Mouse (Mus musculus): ENCODE data around the gene Vmn1r189. TPM values are rescaled to one million over a fixed set of nuclear protein-coding genes. Genes with fewer than 3 reads are reported as not detected.

The Vmn1r189 gene
- not detected in 2 replicates for polyA plus RNA-seq (2012)

GRCm38 (mm10) chr13:22105724-22106123 lies at the start of gene Vmn1r189:
Gene Vmn1r189 (minus strand): TSS chr13:22105824.

GRCm38 (mm10) chr13:22084140-22084539 lies 21.5 kb downstream of the Vmn1r189 start, which contains the start of gene Vmn1r188:
Gene Vmn1r188 (plus strand): TSS chr13:22084440.

Other genes starting within 250 kb of the Vmn1r189 start
- 0.39 and 0.64 TPM in 2 replicates for gene Zfp184, start 160.7 kb downstream of the Vmn1r189 start, polyA plus RNA-seq (2012)
- 0.06 TPM in 1 of 2 replicates, not detected in the other for gene Pom121l2, start 124.6 kb downstream of the Vmn1r189 start, polyA plus RNA-seq (2012)
- 3.2 and 6.9 TPM in 2 replicates for gene Prss16, start 96.1 kb downstream of the Vmn1r189 start, polyA plus RNA-seq (2012)
- gene Hist1h2ah, start 70.3 kb downstream of the Vmn1r189 start, polyA plus RNA-seq (2012), result 5.4 and 12.3 TPM in 2 replicates
- gene Hist1h2bk, start 70.0 kb downstream of the Vmn1r189 start, polyA plus RNA-seq (2012), result 15.0 and 17.1 TPM in 2 replicates
- gene Hist1h4i, start 64.5 kb downstream of the Vmn1r189 start, polyA plus RNA-seq (2012), result 56.9 and 64.7 TPM in 2 replicates
- gene Hist1h2ag, start 62.9 kb downstream of the Vmn1r189 start, polyA plus RNA-seq (2012), result 31.0 and 38.1 TPM in 2 replicates
- 32.2 and 35.1 TPM in 2 replicates for gene Hist1h2bj, start 62.6 kb downstream of the Vmn1r189 start, polyA plus RNA-seq (2012)
- not detected in 2 replicates for gene Vmn1r188, start 21.4 kb downstream of the Vmn1r189 start, polyA plus RNA-seq (2012)
- not detected in 2 replicates for gene Vmn1r191, start 78.1 kb upstream of the Vmn1r189 start, polyA plus RNA-seq (2012)
- gene Vmn1r192, start 85.3 kb upstream of the Vmn1r189 start, polyA plus RNA-seq (2012), result not detected in 2 replicates
- gene Vmn1r193, start 117.3 kb upstream of the Vmn1r189 start, polyA plus RNA-seq (2012), result 0.02 TPM in 1 of 2 replicates, not detected in the other
- not detected in 2 replicates for gene Vmn1r194, start 138.4 kb upstream of the Vmn1r189 start, polyA plus RNA-seq (2012)
- not detected in 2 replicates for gene Vmn1r195, start 164.7 kb upstream of the Vmn1r189 start, polyA plus RNA-seq (2012)
- gene Vmn1r196, start 184.1 kb upstream of the Vmn1r189 start, polyA plus RNA-seq (2012), result not detected in 2 replicates
- not detected in 2 replicates for gene Vmn1r197, start 218.8 kb upstream of the Vmn1r189 start, polyA plus RNA-seq (2012)
- not detected in 2 replicates for gene Vmn1r198, start 244.5 kb upstream of the Vmn1r189 start, polyA plus RNA-seq (2012)